Mouse (Mus musculus) layer of hippocampus, adult 2 months (tissue): Measurements from ENCODE around the gene Ptprs. TPM values are rescaled to one million over a fixed set of nuclear protein-coding genes. Genes with fewer than 3 reads are reported as not detected.

Experiments
- DNase-seq, 2 experiments: peaks; one replicate each; pipeline ENCODE4 v3.0.0; 2022; ENCODE audit warnings: low spot score in 2 of 2
- H3K27ac ChIP-seq: fragments of 200-600 bp; 2 replicates; pipeline ENCODE4 v1.8.1; 2022
- H3K4me3 ChIP-seq: fragments of 200-600 bp; 2 replicates; pipeline ENCODE4 v1.8.1; 2022; ENCODE audit warnings: mild to moderate bottlenecking
- CTCF ChIP-seq: fragments of 200-600 bp; conservative IDR thresholded peaks from 2 replicates; pipeline ENCODE4 v1.8.1; 2022; ENCODE audit warnings: antibody characterized with exemption, mild to moderate bottlenecking, moderate library complexity
- total RNA-seq, 2 experiments: library from RNA; stranded (reverse); gene quantifications; 2 replicates each; pipeline ENCODE4 v1.2.3; 2021

Gene Ptprs
- total RNA-seq, 2 experiments from 2014 or later, result 666 to 670 TPM

DNA sequence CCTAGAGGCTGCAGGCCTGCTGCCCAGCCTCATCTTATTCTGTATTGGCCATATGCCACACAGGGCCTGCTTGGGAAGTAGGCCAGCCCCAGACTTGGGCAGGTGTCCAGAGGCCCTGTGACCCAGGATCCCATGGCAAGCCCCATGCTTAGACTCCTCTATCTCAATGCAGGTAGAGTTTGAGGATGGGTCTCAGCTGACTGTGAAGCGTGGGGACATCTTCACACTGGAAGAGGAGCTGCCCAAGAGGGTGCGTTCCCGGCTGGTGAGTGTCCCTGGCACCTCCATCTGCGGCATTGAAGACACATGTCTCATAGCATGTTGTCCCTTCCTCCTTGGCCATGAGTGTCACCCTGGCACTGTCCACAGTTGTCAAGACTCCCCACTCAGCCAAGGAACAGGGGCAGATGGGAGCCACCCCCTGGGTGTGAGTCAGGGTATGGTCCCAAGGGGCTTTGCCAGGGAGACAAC lies 75.2 kb downstream of the Ptprs start:
- DNase-seq, result no peak
- no peak for TF ChIP-seq CTCF
- Histone ChIP-seq H3K27ac (peak overlapping the region; percentile 15; the same call in 1 of the 2 replicates), H3K4me3 (no peak overlapping the region)

DNA sequence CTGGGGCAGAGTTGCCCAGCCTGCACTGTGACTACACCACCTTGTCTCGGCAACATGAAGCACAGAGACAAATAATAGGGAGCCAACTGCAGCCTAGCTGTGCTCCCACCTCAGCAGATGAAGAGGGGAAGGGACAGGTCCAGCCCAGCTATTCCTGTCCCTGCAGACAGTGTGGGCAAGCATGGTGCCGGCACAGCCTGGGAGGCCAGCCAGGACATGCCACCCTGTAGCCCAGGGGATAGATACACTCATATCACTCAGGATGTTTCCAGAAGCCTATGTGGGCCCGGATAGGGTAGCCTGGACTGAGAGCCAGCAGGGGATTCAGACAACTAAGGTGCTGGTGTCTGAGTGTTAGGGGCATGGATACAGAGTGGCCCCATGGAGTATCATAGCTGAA lies 76.1 kb downstream of the Ptprs start:
- DNase-seq, result no peak
- Histone ChIP-seq H3K4me3 (no peak overlapping the region), H3K27ac (peak overlapping the region; percentile 15; the same call in 1 of the 2 replicates)
- no peak for TF ChIP-seq CTCF

DNA sequence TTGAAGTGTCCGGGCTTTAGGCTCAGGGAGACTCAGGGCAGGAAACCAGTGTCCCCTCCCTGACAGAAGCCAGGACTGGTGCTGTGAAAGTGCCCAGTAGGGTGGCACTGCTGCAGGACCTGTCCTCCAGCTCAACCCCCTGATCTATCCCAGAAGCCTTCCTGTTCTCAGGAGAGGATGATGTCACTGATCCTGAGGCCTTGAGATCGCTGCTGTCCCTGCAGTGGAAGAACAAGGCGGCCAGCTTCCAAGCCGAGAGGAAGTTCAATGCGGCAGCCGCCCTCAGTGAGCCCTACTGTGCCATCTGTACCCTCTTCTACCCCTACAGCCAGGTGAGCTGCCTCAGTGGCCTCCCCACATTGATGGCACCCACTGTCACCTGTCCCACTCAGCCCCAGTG lies 80.2 kb downstream of the Ptprs start:
- H3K4me3 ChIP-seq, result no peak overlapping the region

DNA sequence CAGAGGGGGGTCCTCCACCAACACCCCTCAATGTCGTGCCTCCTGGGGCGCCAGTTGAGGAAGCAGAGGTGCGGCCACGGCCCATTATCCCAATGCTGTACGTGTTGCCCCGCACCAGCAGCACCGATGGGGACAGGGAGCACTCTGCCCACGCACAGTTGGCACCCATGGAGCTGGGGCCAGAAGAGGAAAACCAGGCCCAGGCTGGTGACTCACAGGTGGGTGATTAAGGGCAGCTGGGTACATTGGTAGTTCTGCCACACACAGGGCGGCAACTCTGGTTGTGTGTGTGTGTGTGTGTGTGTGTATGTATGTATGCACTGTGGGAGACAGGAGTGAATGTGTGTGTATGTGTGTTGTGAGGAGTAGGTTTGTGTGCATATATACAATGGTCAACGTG lies 82.4 kb downstream of the Ptprs start:
- DNase-seq, result no peak
- no peak overlapping the region for H3K4me3 ChIP-seq
- no peak for TF ChIP-seq CTCF
- H3K27ac ChIP-seq, result peak overlapping the region; percentile 56

More for the DNA sequence above, 80.2 kb downstream of the Ptprs start:
- TF ChIP-seq CTCF, result no peak
- DNase-seq, result no peak
- H3K27ac ChIP-seq, result no peak overlapping the region

DNA sequence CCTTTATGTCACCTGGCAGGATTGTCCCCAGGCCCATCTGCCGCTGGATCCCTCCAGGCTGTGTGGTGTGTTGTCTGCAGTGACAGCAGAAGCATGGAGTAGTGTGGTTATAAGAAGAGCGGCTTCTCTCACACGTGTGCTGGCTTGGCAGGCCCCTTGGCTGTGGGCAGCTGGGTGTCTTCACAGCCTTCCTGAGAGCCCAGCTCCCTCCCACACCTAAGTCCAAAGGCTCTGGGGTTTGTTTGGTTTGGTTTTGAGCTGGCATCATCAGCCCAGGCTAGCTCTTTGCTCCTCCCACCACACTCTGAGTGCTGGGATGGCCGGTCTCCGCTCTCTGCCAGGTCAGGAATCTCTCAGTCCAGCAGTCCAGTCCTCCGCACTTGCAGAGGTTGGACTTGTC lies 83.0 kb downstream of the Ptprs start:
- TF ChIP-seq CTCF, result no peak
- H3K4me3 ChIP-seq, result no peak overlapping the region
- H3K27ac ChIP-seq, result peak overlapping the region; percentile 56
- DNase-seq, result no peak

DNA sequence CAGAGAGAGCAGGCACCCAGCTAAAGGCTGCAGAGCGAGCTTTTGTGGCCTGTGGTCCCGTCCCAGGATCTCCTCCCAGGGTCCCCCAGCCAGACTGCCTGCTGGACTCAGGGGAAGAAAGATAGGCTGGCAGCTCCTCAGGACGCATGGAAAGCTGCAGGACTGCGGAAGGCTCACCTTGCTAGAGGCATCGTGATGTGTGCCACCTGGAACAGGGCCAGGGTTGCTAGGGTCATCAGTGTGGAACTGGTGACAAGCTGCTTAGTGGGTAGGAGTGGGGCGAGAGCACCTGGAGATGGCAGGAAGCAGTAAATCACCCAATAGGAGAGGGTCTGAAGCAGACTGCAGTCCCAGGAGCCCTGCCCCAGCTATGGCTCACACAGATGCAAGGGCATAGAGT lies 88.7 kb downstream of the Ptprs start:
- Histone ChIP-seq H3K27ac (peak overlapping the region; percentile 14; the same call in 1 of the 2 replicates), H3K4me3 (no peak overlapping the region)
- DNase-seq, result no peak
- no peak for TF ChIP-seq CTCF

DNA sequence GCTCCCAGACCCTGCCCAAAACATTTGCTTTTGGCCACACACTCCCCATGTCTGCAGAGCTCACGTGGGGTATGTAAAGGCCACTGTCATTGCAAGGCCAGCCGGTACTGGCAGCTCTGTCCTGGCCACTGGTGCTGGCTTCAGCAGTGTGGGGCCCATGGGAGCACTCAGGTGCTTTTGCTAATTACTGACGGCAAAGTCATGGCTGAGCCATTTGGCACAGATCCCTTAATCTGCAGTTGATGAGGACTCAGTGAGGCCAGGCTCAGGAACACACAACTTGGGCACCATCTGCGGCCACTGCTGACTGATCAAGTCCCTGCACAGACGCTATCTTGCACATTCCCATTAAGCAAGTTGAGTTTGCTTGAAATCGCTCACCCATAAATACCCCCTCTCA lies 91.4 kb downstream of the Ptprs start:
- no peak for TF ChIP-seq CTCF
- H3K27ac ChIP-seq, result no peak overlapping the region
- no peak overlapping the region for H3K4me3 ChIP-seq
- no peak for DNase-seq

DNA sequence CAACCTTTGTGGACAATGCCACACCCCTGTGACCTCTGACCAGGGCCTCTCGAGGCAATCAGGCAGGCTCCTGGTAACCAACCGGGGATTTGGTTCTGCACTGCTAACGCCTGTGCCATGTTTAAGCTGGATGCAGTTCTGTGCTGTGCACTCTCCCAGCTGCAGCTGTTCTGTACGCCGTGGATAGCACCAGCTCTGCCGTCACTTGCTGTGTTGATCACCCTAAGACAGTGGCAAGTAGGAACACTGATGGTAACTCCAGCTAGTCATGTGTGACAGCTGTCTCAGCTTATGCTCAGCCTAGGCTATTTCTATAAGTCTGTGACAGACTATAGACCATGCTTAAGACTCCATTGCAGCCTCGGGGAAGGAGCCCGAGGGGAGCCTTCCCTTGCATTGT lies 93.3 kb downstream of the Ptprs start:
- TF ChIP-seq CTCF, result no peak
- DNase-seq, result no peak
- Histone ChIP-seq H3K4me3 (no peak overlapping the region), H3K27ac (peak overlapping the region; percentile 91; the same call in 1 of the 2 replicates)

DNA sequence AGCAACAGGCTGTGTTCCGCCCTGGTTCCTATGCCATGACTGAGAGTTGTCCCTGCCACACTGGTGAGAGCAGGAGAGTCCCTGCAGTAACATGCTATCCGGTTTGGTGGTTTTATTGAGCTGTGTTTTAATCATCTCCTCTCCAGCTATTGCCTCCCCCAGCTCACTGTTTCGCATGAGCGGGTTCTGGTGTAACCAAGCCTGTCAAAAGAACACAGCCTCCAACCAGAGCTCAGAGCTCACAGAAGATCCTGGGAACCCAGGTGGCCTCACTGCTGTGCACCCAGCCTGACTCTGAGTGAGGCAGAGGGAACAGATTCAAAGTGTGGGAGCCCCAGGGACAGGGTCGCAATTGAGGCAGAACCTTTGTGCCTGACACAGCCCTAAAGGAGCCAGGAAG lies 95.1 kb downstream of the Ptprs start:
- Histone ChIP-seq H3K27ac (peak overlapping the region; percentile 91), H3K4me3 (no peak overlapping the region)
- peak in 1 of 2 experiments; percentile 48 for DNase-seq
- no peak for TF ChIP-seq CTCF

DNA sequence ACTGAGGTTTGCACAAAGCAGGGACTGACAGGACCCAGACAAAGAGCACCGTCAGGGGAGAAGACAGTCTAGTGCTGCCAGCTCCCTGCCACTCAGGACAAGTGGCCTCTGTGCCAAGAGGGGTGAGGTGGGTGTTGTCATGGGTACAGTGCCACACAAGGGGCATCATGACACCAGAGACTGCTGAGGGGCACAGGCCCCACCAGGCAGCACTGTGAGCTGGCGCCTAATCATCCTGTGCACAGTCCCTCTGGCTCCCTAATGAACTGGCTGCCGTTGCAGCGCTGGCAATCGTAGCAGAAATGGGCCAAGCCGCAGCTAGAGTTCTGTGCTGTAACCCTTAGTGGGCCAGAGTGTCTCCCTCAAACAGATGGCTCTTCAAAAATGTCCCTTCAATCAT lies 96.0 kb downstream of the Ptprs start:
- no peak for TF ChIP-seq CTCF
- peak; percentile 50 to 59 for DNase-seq
- H3K27ac ChIP-seq, result peak overlapping the region; percentile 91
- no peak overlapping the region for H3K4me3 ChIP-seq

DNA sequence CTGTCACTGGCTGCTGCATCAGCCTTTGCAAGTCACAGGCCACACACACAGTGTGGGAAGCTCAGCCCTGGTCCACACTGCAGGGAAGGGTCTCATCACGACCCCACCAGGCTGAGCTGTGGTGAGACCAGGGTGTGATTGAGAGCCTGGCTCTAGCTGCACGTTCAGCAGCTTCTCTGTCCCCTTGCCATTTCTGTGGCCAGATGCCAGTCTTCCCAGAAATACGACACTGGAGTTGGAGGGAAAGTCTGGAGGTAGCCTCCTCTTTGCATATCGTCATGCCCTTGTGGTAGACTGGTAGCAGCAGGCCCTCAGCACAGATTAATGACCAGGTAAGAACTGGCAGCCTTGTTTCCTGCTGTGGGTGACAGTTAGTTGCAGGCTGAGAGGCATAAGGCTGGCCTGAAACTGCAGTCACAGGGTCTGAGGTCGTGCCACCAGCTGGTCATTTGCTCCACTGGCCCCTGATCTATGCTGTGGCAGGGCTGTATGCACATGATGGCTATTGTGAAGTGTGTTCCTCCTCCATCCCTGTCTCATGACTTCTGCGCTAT lies 96.9 kb downstream of the Ptprs start:
- H3K27ac ChIP-seq, result peak overlapping the region; percentile 91
- H3K4me3 ChIP-seq, result no peak overlapping the region
- no peak for TF ChIP-seq CTCF
- no peak for DNase-seq

DNA sequence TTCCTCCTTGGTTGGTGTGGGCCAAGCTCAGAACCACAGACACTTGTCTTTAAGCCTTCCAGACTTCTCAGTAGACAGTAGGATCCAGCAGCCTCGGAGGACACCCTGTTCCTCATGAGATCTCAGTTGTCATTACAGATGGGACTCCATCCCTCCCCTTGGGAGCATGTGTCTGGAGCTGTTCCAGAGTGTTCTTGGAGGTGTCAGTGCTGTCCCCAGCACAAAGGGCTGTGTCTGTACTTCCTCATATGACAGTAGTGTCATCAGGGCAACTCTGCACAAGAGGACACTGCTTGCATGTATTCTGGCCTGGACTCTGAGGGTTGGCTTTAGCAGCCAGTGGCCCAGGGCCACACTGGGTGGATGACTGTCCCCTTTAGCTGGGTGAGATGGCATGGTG lies 101.4 kb downstream of the Ptprs start:
- TF ChIP-seq CTCF, result no peak
- Histone ChIP-seq H3K27ac (peak overlapping the region; percentile 95), H3K4me3 (no peak overlapping the region)
- no peak for DNase-seq

DNA sequence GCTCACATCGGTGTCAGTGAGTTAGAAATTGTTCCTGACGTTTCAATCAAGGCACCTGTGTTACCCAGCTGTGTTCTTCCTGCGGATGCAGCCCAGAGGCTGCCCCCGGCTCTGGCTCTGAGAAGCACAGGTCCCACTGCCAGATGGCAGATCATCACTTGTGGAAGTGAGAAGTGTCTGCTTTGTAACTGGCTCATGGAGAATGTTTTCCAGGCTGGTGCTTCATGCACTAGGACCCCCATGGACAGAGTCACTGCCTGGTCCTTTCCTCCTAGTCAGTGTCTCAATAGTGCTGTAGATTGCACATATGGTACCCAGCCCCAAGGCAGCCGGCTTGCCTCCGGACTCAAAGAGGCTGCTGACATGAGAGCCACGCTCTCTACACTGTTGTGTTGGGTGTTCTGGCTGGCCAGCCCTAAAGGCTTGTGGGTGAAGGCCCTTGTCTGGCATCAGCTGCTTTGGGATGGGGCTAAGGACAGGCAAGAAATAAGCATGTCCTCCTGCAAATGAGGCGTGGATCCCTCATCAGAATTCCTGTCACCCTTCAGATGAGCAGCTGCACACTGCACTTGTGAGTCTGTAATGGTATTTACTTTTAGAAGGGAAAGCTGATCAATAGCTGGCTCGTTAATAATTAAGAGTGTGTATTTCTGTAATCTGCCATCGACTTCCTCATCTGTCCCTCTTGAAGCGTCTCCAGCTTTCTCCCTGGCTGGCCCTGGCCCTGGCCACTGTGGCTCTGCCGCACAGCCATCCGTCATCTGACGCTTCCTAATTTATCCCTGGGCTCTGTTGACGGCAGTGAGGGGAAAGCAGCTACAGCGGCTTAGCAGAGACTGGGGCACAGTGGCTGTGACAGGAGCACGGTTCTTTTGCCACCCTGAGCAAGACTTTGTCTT lies 102.9 kb downstream of the Ptprs start:
- Histone ChIP-seq H3K4me3 (peak overlapping the region; percentile 25), H3K27ac (peak overlapping the region; percentile 95)
- no peak for TF ChIP-seq CTCF
- no peak for DNase-seq

DNA sequence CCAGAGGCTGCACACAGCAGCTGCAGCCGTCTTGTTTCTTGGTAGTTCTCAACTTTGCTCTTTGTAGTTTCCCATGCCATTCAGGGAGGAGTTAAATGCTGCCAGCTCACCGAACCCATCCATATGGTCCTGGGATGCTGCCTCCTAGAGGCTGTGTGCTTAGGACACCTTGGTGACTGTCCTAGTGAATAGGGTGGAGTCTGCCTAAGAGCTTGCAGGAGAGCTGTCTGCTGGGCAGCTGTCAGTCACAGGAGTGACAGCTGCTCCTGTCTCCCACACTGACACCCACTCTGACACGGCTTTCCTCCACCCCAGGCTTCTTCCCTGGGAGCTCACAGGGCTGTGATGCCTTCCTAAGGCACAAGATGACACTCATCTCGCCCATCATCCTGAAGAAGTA lies 104.2 kb downstream of the Ptprs start:
- peak overlapping the region; percentile 95 for H3K27ac ChIP-seq
- peak; percentile 44 to 51 for DNase-seq
- TF ChIP-seq CTCF, result peak; percentile 61
- H3K4me3 ChIP-seq, result peak overlapping the region; percentile 29; the same call in 1 of the 2 replicates
